Mouse (Mus musculus) heart, embryonic 14.5 days (tissue): ENCODE measurements at regions not wholly inside any gene's neighbourhood (a gene's known extent, or its start where the extent isn't known, plus 50 kb on each side); places are given as distances from the start of the nearest gene placed in this dataset.

ENCODE experiments used
- ATAC-seq: fragments of 200-750 bp; cut with Nextera tagmentation; 2 replicates; pipeline ENCODE4 v1.8.0; 2017; ENCODE audit warnings: low read depth, moderate TSS enrichment; ENCODE audit not compliant: insufficient number of reproducible peaks, insufficient read depth, low FRiP score
- H3K27ac ChIP-seq, 2 experiments: fragments of 200-500 bp in 1 of 2; fragments of 300-500 bp in 1 of 2; sonication (generic) in 1 of 2; replicated peaks in 1 of 2; 2 replicates each; pipeline ENCODE4 v1.5.1; 2012 to 2014; ENCODE audit warnings: low read depth in 2 of 2, low read length in 2 of 2, control low read depth in 1 of 2, mild to moderate bottlenecking in 1 of 2, mixed read lengths in 1 of 2; ENCODE audit not compliant: control insufficient read depth in 1 of 2, insufficient read depth in 1 of 2
- H3K27me3 ChIP-seq: fragments of 300-500 bp; sonication (generic); 2 replicates; pipeline ENCODE4 v1.6.1; 2014; ENCODE audit warnings: mild to moderate bottlenecking, low read length, control low read depth; ENCODE audit not compliant: control insufficient read depth, insufficient read depth
- H3K36me3 ChIP-seq: fragments of 300-500 bp; sonication (generic); 2 replicates; pipeline ENCODE4 v1.6.1; 2014; ENCODE audit warnings: mild to moderate bottlenecking, control low read depth, low read length, mixed read lengths; ENCODE audit not compliant: control insufficient read depth, insufficient read depth
- H3K4me1 ChIP-seq, 2 experiments: fragments of 200-500 bp in 1 of 2; fragments of 300-500 bp in 1 of 2; sonication (generic) in 1 of 2; 2 replicates each; pipeline ENCODE4 v1.6.1; 2012 to 2014; ENCODE audit warnings: low read length in 2 of 2, control low read depth in 1 of 2, mixed read lengths in 1 of 2; ENCODE audit not compliant: control insufficient read depth in 2 of 2, insufficient read depth in 2 of 2
- H3K4me2 ChIP-seq: fragments of 300-500 bp; sonication (generic); 2 replicates; pipeline ENCODE4 v1.6.1; 2014; ENCODE audit warnings: mild to moderate bottlenecking, low read length
- H3K4me3 ChIP-seq, 2 experiments: fragments of 200-500 bp in 1 of 2; fragments of 300-500 bp in 1 of 2; sonication (generic) in 1 of 2; 2 replicates each; pipeline ENCODE4 v1.5.1; 2012 to 2014; ENCODE audit warnings: low read length in 2 of 2, mild to moderate bottlenecking in 2 of 2, control low read depth in 1 of 2, low read depth in 1 of 2, moderate library complexity in 1 of 2; ENCODE audit not compliant: control insufficient read depth in 1 of 2, insufficient read depth in 1 of 2
- H3K9ac ChIP-seq: fragments of 300-500 bp; sonication (generic); 2 replicates; pipeline ENCODE4 v1.6.1; 2014; ENCODE audit warnings: mild to moderate bottlenecking, low read length
- H3K9me3 ChIP-seq: fragments of 300-500 bp; sonication (generic); 2 replicates; pipeline ENCODE4 v1.6.1; 2016; ENCODE audit warnings: low read length, control low read depth; ENCODE audit not compliant: control insufficient read depth
- WGBS: fragments of 180-500 bp; shearing (Covaris S2); extraction: QIAGEN DNeasy Blood & Tissue Kit; methylation state at CpG from one replicate; pipeline ENCODE4 v1.1.7; 2014; 5-methylcytosine and 5-hydroxymethylcytosine counted together

DNA sequence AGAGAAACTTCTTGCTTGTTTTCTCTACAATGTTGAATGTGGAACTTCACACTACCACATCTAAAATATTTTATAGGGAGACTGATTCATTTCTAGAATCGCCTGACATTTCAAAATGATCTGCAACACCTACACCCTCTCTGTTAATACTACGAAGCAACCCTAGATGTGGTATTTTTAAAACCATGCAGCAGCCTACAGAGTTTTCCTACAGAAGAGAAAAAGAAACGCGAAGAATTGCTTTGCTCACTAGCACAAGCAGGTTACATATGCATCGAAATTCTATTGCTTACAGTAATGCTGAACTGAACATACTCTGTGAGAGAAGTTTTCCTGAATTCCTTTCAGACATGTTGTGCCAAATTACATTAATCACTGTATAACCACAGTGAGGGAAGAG lies 488.7 kb downstream of the Fat4 start:
- ATAC-seq = no peak

DNA sequence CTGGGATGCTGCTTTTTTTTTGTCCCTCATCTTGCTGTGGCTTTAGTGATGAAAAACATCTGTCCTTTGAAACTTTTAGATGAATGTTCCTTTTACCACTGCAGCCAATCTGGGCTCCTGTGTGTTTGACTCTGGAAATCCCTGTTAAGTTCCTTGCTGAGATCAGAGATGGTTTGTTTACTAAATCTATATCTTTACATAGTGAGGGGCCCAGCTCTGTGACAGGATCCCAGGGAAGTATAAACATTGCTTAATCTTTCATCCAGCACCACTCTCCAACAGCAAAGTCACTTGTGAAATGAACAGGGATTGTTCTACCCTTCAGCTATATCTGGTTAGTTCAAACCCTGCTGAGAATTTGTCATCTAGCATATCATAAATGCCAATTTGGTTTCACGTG lies 501.8 kb downstream of the Fat4 start:
- H3K9me3 ChIP-seq = no peaks in the 10 kb centered on the region
- H3K4me2 ChIP-seq = no peak overlapping the region
- no peak overlapping the region for H3K9ac ChIP-seq
- 70% methylated on average over 1 of the region's 1 CpGs for WGBS
- H3K36me3 ChIP-seq = no peaks in the 10 kb centered on the region
- H3K4me1 ChIP-seq = peaks cover 0 to 2% of the 10 kb centered on the region in 2 experiments; a peak in 1 of 4 replicates
- H3K27me3 ChIP-seq = no peaks in the 10 kb centered on the region
- H3K27ac ChIP-seq = no peak overlapping the region
- ATAC-seq = no peak
- no peak overlapping the region for H3K4me3 ChIP-seq

More for the DNA sequence above, 488.7 kb downstream of the Fat4 start:
- no peaks in the 10 kb centered on the region for H3K9me3 ChIP-seq
- no peaks in the 10 kb centered on the region for H3K27me3 ChIP-seq
- no peak overlapping the region for H3K9ac ChIP-seq
- no peak overlapping the region for H3K27ac ChIP-seq
- no peak overlapping the region for H3K4me3 ChIP-seq
- 88% methylated on average over 5 of the region's 5 CpGs for WGBS
- H3K4me1 ChIP-seq = no peaks in the 10 kb centered on the region
- no peak overlapping the region for H3K4me2 ChIP-seq
- no peaks in the 10 kb centered on the region for H3K36me3 ChIP-seq

DNA sequence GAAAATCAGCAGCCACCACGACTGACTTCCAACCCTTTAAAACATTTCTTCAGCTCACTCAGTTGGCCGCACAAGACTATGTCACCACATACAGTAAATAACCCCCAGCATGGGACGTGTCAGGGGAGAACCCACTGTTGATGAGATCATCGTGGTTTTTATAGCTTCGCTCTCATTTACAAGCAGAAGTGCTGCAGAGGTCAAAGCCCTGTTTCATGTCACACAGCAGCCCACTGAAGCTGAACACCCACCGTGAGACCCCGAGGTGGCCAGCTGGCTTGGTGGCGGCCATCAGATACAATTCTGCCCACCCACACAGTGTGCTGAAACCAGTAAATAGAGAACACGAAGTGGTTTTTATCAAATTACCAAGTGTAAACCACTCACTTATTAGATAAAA lies 503.7 kb downstream of the Fat4 start:
- no peaks in the 10 kb centered on the region for H3K27me3 ChIP-seq

DNA sequence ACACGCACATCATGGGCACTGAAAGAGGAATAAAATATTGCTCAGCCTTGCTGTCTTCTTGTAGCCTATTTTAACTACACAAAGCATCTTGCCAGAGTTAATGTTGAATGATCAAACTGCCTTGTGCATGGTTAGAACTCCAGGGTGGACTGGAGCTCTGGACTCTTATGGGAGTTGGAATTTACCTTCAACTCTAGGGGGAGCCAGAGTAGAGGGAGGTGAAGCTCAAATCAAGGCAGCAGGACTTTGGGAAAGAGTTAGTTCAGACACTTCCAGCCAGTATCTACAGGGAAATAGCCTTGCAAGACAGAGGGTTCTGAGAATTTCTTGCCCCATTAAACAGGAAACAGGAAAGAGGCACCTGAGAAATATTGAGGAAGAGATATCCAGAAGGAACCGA lies 505.3 kb downstream of the Fat4 start:
- no peak for ATAC-seq
- no peak overlapping the region for H3K4me3 ChIP-seq
- no peaks in the 10 kb centered on the region for H3K27me3 ChIP-seq
- 71% methylated on average over 2 of the region's 2 CpGs for WGBS
- H3K27ac ChIP-seq = no peak overlapping the region
- H3K9ac ChIP-seq = no peak overlapping the region
- no peak overlapping the region for H3K4me2 ChIP-seq
- H3K9me3 ChIP-seq = no peaks in the 10 kb centered on the region
- H3K36me3 ChIP-seq = no peaks in the 10 kb centered on the region
- H3K4me1 ChIP-seq = peaks cover 0 to 2% of the 10 kb centered on the region in 2 experiments; a peak in 1 of 4 replicates

More for the DNA sequence above, 503.7 kb downstream of the Fat4 start:
- H3K27ac ChIP-seq = no peak overlapping the region
- 20% methylated on average over 9 of the region's 9 CpGs for WGBS
- H3K4me1 ChIP-seq = peaks cover 0 to 2% of the 10 kb centered on the region in 2 experiments; a peak in 1 of 4 replicates
- no peak overlapping the region for H3K9ac ChIP-seq
- no peaks in the 10 kb centered on the region for H3K9me3 ChIP-seq
- no peak overlapping the region for H3K4me3 ChIP-seq
- H3K4me2 ChIP-seq = no peak overlapping the region
- no peaks in the 10 kb centered on the region for H3K36me3 ChIP-seq
- ATAC-seq = no peak

DNA sequence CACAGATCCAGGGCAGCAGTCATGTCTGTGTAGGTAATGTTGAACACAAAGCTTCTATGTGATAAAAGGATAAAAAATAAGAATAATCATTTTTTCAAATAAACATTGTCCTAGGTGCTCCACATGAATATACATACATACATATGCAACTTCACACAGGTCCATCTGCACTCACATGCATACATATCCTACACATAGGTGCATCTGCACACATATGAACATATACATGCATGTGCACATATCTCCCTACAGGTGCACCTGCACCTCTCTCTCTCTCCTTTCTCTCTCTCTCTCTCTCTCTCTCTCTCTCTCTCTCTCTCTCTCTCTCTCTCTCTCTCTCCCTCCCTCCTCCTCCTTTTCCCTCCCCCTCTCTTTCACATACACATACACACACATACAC lies 509.9 kb downstream of the Fat4 start:
- Histone ChIP-seq H3K36me3 (no peaks in the 10 kb centered on the region), H3K9me3 (no peaks in the 10 kb centered on the region), H3K27me3 (no peaks in the 10 kb centered on the region), H3K4me3 (no peak overlapping the region), H3K27ac (no peak overlapping the region), H3K4me2 (no peak overlapping the region), H3K9ac (no peak overlapping the region), H3K4me1 (no peaks in the 10 kb centered on the region)
- no peak for ATAC-seq

DNA sequence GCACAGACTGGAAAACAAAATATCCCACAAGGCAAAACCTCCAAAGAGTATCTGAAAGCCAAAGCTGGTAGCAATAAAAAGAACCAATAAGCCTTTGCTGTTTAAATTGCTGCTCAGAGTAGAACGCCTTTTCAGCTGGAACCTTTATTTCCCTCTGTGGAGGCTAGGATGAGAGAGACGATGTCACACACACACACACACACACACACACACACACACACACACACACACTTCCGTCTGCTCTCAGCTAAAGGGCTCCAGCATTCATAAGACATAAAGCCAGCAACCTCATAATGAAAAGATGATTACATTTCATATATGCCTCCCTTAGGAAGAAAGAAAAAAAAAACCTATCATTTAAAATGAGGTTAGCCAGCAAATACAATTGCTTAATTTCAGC lies 510.5 kb downstream of the Fat4 start:
- Histone ChIP-seq H3K27ac (no peak overlapping the region), H3K4me1 (no peaks in the 10 kb centered on the region), H3K9ac (no peak overlapping the region), H3K4me2 (no peak overlapping the region), H3K36me3 (no peaks in the 10 kb centered on the region), H3K27me3 (no peaks in the 10 kb centered on the region), H3K9me3 (no peaks in the 10 kb centered on the region), H3K4me3 (no peak overlapping the region)
- 64% methylated on average over 3 of the region's 3 CpGs for WGBS
- no peak for ATAC-seq

DNA sequence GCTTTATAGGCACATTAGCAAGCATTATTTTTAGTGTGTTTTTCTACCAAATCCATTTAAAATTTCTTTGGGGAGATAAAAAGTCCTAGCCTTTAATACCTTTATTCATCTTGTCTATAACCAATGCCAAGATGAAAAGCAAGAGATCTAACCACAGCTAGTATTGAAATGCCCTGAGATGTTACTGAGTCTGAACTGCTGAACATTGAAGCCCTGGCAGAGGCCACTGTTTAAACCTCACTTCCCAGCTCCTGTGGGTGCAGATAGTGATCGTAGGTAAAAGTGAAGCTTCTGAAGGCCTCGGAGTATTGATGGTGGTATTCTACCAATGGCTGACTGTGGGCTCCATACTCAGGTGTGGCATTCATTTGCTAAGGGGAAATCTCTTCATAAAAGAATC lies 510.9 kb downstream of the Fat4 start:
- H3K4me3 ChIP-seq = no peak overlapping the region
- WGBS = 89% methylated on average over 2 of the region's 2 CpGs
- no peak overlapping the region for H3K27ac ChIP-seq
- no peaks in the 10 kb centered on the region for H3K36me3 ChIP-seq
- no peak overlapping the region for H3K4me2 ChIP-seq
- H3K9ac ChIP-seq = no peak overlapping the region
- no peaks in the 10 kb centered on the region for H3K9me3 ChIP-seq
- no peak for ATAC-seq
- H3K27me3 ChIP-seq = no peaks in the 10 kb centered on the region
- H3K4me1 ChIP-seq = no peaks in the 10 kb centered on the region

DNA sequence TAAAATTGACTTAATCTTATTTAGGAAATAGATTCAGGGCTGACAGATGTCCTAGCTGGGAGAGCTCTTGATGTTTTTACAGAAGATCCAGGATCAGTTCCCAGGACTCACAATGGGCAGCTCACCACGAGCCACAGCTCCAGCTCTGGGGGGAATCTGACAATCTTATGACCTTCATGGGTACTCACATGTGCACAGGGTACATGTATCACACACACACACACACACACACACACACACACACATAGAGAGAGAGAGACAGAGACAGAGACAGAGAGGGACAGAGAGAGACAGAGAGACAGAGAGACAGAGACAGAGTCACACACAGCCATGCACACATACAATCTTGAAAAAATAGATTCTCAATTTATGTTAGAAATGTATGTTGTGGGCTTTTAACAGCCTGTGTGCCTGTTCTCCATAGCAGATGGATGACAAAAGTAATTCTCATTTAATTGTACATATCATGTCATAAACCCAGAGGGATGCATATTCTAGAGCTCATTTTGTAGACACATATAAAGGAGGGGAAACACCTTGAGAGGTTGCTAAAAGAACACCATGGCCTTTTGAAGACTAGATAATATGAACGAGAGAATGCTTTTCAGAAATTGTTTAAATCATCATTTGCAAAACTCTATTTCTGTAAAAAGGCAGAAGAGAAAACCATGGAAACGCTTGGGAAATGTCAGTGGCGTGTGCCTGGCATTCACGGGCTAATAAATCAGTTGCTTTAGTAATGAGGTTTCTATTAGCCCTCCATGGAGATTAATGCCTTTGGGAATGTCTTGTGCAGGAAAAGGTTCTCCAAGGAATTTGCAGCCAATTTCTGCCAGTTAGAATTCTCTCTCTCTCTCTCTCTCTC lies 538.3 kb downstream of the Fat4 start:
- Histone ChIP-seq H3K27me3 (no peaks in the 10 kb centered on the region), H3K4me1 (no peaks in the 10 kb centered on the region), H3K9ac (no peak overlapping the region), H3K4me3 (no peak overlapping the region), H3K36me3 (no peaks in the 10 kb centered on the region), H3K27ac (no peak overlapping the region), H3K4me2 (no peak overlapping the region), H3K9me3 (no peaks in the 10 kb centered on the region)
- ATAC-seq = no peak
- WGBS = 87% methylated on average over 5 of the region's 5 CpGs
